Mouse (Mus musculus) adrenal gland, adult 18-20 months (tissue): ENCODE data around the gene Dus3l. TPM values are rescaled to one million over a fixed set of nuclear protein-coding genes. Genes with fewer than 3 reads are reported as not detected.
A peak's percentile ranks its signal among the peaks of the same experiment; 100 is the strongest.

Experiments
- DNase-seq, 2 experiments: peaks; one replicate each; pipeline ENCODE4 v3.0.0; 2021 to 2022; ENCODE audit warnings: low spot score in 2 of 2
- long read RNA-seq, 2 experiments: library from polyadenylated mRNA; stranded (forward); transcript quantifications; one replicate each; pipeline ENCODE4 v2.0.0; 2021
- total RNA-seq, 2 experiments: library from RNA; stranded (reverse); gene quantifications; 1 replicate in 1 of 2; 2 replicates in 1 of 2; pipeline ENCODE4 v1.2.3; 2021

Dus3l gene
- 10 to 100 TPM; 28.3 to 31.3 TPM for total RNA-seq
- long read RNA-seq, experiment 1, transcript Dus3l-201 (13 exons, 2,025 nt): major isoform, 16 of 28 reads
- long read RNA-seq, experiment 1, partial matches to known transcripts: 2 of 28 reads
- long read RNA-seq, experiment 1, other reads (novel, unspliced or antisense): 9 of 28 reads
- long read RNA-seq, experiment 2, transcript Dus3l-201 (13 exons, 2,025 nt): major isoform, 60 of 94 reads
- long read RNA-seq, experiment 2, partial matches to known transcripts: 18 of 94 reads
- long read RNA-seq, experiment 2, other reads (novel, unspliced or antisense): 16 of 94 reads

DNA sequence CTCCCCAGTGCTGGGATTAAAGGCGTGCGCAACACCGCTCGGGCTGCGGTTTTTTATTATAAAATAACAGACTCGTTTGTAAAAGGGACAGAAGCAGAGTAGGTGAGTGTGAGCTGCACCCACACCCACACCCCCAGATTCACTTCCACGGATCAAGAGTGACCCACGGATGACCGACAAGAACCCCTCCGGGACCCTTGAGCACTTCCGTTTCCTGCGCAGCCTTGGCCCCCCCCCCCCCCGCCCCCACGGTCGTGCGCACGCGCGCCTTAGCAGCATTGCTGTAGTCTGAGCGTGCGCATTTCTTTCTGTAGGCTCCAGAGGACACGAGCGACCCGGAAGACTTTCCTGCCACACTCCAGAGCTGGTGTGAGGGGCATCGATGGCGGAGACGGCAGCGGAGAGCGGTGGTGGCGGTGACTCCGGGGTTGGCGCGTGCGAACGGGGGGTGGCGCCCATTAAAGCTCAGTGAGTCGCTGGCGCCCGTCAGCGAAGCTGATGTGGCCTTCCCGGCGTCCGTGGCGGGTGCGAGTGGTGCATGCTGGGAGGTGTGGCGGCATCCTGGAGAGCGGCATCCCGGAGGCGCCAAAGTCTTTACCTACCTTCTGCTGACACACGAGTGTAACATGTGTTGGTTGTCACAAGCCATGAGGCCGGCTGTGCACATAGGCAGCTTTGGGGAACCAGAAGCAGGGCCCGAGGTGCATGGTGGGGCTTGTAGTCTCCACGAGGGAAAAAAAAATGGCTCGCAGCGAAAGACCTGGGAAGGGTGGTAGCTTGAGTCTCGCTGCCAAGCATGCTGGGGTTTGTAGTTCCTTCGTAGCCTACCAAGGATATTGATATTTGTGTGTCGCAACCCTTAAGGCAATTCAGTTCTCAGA lies at the start of gene Dus3l:
Dus3l (plus strand) TSS at position 284 of the 881 bp plus-strand sequence.
- DNase-seq: peak; percentile 78 to 83

DNA sequence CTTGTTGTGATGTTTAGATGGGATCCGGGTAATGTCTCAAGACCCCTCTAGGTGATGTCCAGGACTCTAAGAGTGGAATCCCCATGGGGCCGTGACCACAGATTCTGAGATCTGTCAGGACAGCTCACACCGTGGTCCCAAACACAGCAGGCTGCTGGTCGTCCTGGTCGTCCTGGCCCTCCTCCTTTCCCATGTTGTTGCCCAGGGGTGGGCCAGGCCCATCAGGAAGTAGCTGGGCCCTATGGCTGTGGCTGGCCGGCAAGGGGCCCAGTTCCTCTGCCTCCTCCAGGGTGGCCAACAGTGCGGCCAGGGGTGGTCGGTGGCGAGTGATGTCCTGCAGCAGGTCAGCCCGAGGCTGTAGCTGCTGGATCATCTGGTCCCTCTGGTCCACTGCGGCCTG lies 49.2 kb upstream of the Dus3l start:
- DNase-seq: no peak

DNA sequence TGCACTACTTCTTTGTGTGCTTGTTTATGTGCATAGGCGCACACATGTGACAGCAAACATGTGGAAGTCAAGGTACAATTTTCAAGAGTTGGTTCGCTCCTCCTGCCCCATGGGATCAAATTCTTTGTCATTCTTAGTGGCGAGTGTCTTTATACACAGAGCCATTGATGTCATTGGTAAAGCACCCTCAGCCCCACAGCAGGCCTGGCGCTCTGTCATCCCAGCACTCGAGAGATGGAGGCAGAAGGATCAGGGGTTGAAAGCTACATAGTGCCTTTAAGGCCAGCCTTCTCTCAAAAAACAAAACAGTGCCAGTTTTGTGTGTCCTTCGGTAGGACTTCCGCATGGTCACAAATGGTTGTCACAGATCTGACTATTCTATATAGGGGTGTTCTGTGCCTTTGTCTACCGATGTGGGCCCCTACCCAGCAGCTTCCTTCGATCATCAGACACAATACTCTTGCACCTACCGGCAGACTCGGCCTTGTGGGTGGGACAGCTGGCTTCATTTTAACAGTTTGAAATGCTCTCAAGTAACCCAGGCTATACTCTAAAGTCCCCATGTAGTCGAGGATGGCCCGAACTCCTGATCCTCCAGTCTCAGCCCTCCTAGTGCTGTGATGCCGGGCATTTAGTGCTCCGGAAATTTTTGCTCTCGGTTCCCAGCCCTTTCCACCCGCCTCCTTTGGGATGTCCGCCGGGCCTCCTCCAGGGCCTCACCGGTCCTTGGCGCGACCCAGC lies 48.5 kb upstream of the Dus3l start:
- DNase-seq: no peak

DNA sequence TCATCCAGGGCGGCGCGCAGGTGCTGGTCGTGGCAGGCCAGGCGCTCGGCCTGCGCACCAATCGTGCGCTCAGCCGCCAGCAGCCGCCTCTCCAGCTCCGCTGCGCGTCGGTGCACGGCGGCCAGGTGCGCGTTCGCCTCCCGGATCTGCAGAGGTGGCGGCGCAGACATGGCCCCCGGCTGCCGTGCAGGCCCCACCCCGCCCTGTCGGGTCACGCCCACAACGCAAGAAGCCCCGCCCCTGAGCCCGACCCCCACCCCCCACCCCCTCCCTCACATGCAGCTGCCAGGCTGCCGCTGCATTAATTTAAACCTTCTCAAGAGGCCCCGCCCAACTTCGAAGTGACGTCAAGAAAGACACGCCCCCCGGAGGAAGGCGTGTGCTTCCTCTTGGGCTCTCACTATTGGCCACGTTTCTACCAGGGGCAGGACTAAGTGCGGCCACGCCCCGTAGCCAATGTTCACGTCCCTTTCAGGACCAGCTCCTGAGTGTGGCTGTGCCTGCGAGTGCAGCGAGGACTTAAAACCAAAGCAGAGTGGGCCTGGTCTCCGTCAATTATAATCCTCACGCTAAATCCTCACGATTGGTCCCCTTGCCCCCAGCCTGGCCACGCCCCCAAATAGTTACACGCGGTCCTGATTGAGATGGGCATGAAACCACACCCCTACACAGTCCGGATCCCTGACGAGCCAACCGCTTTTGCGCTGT lies 47.7 kb upstream of the Dus3l start:
- peak; percentile 93 for DNase-seq

DNA sequence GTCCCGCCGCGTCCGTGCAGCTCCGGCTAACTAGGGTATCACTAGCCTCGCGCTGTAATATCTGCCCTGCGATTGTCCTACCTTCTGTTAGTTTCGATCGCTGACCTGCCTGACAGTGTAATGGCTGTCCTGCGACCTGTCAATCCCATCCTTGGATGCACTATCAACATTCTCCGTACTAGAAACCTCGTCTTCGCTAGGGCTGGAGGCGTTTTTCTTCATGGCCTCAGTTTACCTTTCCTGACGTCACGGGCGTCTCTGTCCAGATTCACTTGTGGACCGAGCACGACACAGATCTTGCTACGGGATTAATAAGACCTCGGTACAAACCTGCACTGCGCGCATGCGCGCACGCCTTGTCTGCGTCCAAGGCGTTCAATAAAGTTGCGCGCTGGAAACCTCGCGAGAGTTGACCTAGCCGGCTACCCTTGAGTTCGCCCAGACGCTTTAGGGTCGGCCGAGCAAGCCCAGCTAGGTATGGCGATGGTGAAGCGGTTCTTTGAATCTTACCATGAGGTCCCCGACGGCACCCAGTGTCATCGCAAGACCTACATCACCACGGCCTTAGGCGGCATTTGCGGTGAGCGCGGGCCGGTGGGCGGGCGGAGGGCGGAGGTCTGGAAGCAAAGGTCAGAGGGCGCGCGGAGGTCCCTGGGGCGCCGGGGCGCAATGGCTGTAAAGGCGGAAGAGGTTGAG lies 47.0 kb upstream of the Dus3l start, which contains the start of the genes Ndufa11 and Vmac:
Ndufa11 (plus strand) TSS at position 405 of the 696 bp plus-strand sequence.
Vmac (minus strand) TSS at position 660 of the 696 bp plus-strand sequence.
- peak; percentile 85 to 94 for DNase-seq

DNA sequence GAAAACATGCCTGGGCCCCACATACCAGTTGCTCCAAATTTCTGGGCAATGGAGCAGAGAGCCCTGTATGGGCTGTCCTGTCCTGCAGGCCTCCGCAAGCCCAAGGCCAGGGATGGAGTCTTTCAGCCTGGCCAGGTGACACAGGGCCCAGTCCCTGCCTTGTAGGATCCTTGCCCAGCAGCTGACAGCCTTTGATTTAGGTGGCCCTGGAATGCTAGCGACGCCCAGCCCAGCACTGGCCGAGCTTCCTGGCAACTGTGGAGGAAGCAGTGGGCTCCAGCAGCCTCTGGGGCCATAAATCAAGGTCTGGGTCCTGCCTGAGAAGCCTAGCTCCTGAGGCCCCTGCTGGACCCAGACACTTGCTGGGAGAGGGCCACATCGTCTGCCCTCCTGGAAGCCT lies 42.1 kb upstream of the Dus3l start:
- no peak for DNase-seq

DNA sequence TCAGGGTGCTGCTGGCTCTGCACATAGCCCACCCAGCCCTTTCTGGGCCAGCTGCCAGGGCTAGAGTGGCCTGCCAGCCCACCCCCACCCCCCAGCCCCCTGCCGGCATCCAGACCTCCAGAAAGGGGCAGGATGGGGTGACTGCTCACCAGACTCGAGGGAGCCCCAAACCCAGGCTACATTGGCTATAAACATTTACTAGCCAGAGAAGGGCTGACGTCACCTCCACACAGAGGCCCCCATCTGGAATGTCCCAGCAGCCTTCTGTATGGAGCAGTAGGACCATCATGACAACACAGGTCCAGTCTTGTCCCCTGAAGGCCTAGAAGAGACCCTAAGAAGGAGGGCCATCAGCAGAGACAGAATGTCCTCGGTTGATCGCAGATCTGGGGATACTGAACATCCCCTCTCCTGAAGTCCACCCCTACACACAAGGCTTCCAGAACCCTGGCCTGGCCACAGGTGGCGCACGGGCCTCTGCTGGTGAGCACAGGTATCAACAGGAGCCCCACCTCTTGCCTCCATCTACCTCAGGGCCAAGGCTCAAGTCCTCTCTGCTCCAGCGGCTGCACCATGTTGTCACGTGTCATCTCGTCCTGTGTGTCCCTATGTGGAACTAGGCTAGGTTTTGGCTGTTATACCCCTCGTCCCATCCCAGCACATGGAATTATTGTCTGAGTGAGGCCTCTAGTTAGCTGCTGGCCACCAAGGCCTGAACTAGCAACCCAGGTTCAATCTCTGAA lies 41.0 kb upstream of the Dus3l start:
- DNase-seq: no peak

DNA sequence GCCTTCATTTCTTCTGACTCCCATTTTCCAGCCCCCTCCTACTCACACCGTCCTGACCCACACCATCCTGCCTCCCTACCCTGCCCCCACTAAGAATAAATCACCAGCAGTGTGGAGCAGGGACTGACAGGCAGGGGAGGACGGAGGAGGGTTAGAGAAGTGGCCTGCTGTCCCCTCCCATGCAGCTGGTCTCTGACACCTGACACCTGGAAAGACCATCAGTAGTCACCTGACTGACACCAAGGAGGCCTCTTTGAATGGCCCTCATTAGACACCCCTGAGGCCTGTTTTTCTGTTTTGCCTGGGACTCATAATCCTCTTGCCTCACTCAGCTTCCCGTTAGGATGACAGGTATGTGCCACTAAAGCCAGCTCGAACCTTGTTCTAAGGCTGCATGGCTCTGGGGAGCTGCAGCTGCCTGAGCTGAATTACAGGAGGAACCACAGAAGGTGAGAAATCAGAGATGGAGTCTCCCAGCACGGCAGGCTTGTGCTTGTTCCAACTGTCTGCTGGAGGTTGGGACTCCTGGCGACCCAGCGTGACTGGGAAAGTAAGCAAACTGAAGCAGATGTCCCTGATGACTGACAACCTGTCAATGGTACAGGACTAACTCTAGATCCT lies 37.4 kb upstream of the Dus3l start:
- no peak for DNase-seq

DNA sequence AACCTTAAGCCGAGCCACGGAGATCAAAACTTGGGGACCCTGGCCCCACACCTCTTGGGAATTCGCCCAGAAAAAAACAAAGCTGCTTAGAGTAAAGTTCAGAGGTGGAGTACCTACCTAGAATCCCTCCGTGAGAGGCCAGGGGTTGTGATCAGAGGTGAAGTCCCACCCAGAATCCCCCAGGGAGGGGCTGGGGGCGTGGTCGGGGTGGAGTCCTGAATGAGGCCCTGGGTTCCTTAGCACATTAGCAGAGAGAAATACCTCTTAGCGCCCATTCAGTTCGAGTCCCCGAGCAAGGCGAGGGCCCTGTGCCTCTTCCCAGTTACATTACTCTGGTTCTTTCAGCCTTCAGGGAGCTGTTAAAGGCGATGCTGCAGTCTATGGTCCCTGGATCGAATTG lies 36.9 kb upstream of the Dus3l start:
- DNase-seq: no peak

DNA sequence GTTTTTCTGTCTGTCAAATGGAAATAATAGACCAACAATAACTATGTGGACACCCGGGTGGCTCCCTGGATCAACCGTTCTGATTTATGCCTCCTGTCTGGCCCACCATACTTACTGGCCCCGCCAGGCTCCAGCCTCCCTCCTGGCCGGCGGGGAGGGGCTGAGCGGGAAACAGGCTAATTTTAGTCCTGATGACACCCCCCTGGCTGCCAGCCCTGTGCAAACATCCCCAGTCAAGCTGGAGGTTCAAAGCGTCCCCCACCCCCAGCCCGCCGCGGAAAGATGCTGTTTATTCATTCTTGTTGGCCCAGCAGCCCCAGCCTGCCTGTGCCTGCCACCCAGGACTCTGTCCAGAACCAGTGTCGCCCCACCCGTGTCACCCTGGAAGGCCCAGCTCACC lies 36.4 kb upstream of the Dus3l start:
- DNase-seq: no peak

DNA sequence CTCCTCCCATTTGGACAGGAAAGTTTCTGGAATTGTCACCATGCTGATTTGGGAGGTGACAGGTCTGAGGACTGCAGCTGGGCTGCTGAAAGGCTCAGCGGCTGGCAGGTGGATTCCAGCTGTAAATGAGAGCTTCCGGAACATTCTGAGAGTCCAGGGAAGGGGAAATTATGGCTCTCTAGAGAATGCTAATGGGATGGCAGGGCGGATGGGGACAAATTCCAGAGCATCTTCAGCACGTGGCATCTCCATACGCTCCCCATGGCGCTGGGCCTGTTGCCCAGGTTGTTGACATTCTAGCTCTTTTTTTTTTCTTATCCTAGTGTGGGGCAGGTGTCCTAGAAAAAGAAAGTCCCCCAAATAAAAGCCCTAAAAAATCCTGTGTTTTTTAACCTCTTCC lies 35.4 kb upstream of the Dus3l start:
- DNase-seq: no peak

DNA sequence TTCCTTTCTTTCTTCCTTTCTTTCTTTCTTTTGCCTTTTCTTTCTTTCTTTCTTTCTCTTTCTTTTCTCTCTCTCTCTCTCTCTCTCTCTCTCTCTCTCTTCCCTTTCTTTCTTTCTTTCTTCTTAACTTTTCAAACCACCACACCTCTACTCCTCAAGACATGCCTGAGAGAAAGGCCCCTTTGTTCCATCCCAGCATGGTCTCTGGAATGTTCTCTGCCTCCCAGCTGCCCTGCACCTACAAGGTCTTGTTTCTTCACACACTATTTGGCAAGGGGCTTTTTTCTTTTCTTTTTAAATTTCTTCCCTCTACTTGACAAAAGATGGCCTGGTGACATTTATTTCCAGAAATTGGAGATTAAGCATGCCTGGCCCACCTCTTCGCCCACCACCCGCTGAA lies 34.9 kb upstream of the Dus3l start:
- DNase-seq: no peak

DNA sequence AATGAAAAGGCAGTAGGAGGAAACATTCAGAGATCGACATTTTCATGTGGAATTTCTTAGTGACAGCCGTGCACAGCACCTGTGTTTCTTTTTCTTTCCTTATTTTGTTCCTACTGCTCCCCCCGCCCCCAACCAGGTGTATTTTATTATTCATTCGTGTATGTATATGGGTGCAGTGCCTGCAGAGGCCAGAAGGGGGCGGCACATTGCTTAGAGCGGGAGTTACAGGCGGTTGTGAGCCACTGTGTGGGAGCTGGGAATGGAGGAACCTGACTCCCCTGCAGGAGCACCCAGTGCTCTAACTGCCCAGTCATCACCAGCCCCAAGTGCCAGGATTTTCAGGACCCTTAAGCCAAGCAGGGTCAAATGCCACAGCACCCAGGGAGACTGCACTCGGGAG lies 28.0 kb upstream of the Dus3l start:
- DNase-seq: no peak

DNA sequence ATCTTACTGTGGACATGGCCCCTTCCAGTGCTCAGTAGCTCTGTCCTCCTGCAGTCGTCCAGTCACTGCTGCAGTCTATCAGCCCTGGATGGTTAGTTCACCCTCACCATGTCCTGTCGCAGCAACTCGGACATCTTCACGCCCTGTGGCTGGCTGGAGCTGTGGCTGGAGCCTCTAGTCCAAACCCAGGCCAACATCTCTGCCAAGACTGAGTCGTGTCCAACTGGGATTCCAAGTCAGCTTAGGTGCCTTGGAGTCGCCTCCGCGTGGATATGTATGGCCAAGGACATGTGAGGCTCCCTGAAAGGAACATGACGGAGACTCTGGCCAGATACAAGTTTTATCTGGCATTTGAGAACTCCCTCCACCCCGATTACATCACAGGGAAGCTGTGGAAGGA lies 26.3 kb upstream of the Dus3l start:
- no peak for DNase-seq

DNA sequence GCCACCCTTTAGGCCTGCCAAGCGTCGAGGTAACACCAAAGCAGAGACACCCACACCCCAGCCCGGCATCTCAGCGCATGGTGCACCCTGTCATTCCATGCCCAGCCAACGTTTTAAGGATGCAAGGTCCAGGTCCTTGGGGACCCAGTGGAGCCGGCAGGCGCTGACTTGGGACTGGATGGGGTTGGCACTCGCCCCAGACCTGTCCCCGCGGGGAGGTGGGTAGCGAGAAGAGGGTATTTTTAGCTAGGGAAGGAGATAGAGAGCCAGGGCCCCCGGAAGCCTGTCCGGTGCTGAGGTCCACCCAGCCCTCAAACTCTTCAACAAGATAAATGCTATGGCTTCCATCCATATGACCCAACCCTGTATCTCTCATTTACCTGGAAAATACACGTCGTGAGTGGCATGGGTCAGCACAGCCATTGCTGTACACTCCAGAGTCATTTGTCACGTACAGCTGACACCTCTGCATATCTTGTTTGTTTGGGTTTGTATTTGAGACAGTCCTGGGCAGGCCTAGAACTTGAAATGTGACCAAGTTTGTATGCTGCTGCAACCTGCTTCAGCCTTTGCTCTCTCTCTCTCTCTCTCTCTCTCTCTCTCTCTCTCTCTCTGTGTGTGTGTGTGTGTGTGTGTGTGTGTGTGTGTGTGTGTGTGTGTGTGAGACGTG lies 24.3 kb upstream of the Dus3l start:
- no peak for DNase-seq

DNA sequence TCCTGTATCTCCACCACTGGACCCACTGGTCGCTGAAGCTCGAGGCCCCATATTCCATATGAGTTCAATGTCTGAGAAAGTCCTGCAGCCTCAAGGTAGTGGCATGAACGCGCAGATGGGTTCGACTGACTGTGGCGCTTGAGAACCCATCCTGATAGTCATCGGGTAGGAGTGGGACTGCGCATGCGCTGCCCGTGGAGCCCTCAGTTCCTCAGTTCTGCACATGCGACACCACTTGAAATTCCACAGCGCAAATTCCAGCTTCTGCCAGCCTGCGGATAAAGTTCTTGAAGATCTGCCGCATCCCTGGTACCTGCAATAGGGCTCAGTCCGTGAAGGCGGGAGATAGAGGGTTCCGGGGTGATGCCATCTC lies 23.8 kb upstream of the Dus3l start:
- DNase-seq: no peak

DNA sequence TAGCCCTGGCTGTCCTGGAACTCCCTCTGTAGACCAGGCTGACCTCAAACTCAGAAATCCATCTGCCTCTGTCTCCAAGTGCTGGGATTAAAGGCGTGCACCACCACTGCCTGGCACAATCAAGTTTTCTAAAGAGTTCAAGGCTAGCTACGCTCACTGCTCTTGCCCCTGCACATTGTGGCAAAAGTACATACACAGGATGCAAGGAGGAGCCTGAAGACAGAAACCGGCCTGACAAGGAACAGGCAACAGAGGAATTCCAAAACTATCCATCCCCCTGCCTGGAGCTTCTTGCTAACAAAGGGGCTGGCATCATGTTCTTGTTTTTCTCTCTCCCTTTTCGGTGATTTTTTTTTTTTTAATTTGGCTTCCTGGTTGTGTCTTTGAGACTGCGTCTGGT lies 20.4 kb upstream of the Dus3l start:
- DNase-seq: no peak

DNA sequence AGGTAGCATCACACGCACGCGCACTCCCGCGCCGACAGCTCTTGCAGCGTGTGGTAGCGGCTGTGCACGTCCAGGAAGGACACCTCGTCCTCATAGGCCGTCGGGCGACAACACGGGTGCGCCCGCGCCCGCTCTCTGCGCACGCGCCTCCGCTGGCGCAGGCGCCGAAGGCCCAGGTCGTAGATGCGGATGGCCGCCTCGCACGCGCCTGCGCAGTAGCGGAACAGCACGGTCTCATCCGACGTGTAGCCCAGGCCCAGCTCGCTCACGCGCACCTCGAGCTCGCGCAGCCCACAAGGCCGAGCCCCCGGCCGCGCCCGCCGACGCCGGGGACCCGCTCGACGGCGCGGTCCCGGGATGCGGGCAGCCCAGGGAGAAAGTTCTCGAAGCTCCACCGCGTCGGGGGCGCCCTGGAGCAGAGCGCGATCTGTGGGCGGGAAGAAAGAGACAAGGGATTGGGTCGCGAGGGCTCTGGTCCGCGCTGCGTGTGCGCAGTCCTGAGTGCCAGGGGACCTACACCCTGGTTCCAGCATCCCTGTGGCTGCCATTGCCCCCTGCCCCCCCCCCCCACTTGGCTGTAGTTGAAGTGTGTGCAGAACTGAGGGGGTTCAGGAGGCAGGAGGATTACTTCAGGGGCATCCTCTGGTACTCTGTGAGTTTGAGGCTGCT lies 13.0 kb upstream of the Dus3l start:
- DNase-seq: peak in 1 of 2 experiments; percentile 29
